Mouse (Mus musculus): ENCODE measurements at regions not wholly inside any gene's neighbourhood (a gene's known extent, or its start where the extent isn't known, plus 50 kb on each side); places are given as distances from the start of the nearest gene placed in this dataset.

DNA sequence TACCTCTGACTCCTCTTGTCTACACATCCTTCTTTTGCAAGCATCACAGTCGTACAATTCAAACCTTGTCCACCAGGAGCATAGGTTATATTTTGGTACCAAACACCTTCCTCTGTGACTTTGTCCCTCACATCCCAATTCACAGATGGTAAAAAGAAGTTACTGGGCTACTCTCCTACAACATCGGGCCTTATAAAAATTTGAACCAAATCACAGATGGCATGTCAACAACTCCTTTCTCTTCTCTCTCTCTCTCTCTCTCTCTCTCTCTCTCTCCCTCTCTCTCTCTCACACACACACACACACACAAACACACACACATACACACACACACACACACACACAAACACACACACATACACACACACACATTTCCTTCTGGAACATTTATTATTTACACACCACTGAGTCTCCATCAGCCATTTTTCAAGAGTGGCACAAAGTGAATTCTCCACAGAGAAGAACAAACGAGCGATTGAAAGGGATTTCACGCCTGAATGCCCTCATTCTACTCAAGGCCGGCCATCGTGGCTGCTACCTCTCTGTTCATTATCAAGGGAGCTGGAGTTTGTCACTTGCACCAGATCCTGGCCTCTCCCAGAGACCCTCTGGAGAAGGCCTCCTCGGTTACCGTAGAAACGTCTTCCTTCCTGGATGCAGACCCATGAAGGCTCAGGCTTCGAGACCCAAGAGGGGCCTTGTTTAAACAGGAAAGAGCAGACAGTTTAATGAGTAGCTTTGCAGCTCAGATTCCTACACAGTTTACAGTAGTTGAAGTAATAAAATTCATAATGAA, 314.7 kb upstream of the Gm12728 start:
- peak; percentile 10 for DNase-seq

DNA sequence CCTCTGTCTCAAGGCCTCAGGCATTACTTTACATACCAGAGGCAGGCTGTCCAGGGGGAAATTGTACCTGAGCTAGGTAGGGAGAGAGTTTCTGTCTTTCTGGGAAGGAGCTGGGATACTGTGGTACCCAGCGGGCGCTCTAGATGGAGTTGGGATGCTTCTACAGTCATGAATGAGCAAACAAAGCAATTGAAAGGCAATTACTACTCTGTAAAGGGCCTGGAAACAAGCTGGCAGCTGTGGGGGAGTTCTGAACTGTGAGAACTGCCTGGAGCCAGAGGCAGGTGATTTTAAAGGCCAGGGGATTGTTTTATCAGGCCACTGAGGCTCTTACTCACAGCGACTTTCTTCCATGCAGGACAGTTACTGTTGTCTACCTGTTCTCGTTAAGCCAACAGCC, 313.3 kb upstream of the Gm12728 start:
- no peak for DNase-seq

DNA sequence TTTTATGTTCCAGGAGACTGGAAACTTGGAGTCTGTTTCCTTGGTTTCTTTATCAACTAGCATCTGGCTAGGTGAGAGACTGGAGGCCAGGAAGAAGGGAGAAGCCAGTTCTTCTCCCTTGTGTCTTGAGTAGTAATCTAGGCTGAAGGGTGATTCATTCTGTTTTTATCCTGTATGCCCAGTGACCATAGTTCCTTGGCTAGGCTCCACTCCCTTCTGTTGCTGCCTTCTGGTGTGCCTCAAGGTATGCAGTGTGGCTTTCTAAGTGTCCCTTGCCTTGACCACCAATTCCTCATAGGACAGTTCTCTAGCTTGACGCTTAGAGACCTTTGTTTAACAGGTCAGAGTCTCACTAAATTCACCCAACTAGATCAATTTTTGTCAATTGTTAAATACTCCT, 303.3 kb upstream of the Gm12728 start:
- DNase-seq, result no peak

DNA sequence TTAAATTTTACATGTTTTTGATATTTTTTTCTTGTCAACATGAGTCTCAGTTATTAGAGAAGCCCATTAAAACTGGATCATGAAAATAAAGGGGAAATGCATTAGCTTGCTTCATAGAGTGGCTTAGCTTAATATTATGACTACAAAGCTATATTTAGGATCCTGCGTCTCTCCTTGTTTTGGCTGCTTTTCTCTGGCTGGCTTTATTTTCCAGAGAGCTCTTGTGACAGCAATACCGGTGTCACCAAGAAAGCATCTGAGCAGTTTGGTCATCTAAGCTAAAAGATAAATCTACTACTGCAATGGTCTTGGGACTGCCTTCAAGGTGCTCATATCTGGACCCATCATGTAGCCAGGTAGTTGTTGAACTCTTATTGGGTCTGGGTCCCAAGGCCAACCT, 293.5 kb upstream of the Gm12728 start:
- DNase-seq, result no peak

GRCm38 (mm10) chr4:105506190-105506589, 283.5 kb upstream of the Gm12728 start:
- DNase-seq, result no peak

GRCm38 (mm10) chr4:105507221-105507620, 282.4 kb upstream of the Gm12728 start:
- DNase-seq, result no peak

DNA sequence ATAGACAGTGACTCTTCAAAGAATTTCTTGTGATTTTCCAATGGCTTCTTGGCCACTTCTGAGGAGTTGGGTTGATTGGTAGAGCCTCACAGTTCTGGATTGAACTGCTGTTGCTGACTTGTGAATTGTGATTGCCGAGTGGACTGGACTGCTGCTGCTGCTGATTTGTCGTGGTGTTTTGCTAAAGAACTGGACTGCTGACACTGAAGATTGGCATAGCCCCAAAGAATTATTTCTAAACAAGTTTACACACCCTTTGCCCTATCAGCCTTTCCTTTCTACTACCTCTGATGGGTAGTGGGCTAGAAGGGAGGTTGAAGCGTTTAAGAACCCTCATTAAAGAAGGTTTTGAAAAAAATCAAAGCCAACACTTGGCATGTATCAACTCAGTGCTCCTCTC, 280.6 kb upstream of the Gm12728 start:
- no peak for DNase-seq

DNA sequence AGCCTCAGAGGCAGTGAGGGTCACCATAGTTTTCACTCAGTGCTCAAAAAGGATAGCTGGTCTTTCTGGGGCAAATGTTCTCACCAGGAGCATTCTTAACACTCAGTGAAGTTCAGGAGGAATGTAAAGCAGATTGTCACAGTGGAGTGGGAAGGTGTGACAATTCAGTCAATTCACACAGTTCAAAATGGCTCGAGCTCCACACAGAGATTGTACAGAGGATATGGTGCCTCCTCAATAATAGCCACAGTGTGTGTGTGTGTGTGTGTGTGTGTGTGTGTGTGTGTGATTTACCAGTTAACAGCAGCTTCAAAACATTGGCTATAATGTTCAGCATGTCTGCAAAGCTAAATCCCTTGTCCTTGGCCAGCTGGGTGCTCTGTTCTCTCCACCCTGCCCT, 279.3 kb upstream of the Gm12728 start:
- no peak for DNase-seq

DNA sequence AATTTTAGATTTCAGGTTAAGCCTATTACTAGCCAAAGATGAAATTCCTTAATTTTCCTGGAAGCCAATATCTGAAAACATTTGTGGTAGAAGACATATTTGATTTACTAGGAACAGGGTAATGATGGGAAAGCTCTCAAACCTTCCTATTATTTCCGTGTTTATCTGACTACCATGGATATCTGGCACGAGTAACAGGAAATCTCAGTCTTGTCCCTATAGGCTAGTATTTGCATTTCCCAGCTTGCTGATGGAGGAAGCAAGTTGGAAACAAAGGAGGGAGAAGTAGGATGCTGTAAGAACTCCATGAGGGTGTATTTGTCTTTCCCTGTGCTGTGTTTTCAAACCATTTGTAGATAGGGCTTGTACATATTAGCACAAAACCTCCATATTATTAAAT, 264.5 kb upstream of the Gm12728 start:
- DNase-seq, result no peak

DNA sequence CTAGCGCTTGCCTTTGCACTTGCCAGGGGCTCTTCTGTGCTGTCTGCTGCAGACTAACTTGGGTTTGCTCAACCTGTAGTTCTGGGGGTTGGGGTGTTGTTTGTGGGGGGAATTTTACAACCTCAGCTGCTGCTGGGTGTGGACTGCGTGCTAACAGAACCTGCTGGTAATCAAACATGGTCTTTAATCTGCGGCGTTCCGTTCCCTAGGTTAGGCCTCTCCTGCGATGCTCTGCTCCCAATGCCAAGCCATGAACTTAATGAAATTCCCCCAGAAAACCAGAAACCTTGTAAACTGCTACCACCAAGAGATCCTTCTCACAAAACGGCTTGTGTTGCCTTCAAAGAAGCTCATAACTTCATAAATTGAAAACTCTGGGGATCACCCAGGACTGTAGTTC, 262.9 kb upstream of the Gm12728 start:
- DNase-seq, result no peak

DNA sequence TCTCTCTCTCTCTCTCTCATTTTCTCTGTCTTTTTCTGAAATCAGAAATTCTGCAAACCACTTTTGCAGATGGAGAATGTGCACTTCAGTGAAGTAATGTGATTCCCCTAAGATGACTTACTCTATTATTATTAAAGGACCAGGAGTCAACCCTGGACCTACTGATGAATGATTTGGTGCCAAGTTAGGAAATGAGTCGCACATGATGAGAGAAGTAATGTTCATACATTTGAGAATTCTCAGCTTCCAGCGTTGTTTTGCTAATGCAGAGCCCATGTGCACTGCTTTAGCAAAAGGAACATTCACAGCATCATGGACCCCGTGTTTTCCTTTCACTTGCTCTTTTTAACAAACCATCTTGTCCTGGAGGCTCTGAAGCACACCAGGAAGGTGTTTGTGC, 262.4 kb upstream of the Gm12728 start:
- DNase-seq, result no peak

DNA sequence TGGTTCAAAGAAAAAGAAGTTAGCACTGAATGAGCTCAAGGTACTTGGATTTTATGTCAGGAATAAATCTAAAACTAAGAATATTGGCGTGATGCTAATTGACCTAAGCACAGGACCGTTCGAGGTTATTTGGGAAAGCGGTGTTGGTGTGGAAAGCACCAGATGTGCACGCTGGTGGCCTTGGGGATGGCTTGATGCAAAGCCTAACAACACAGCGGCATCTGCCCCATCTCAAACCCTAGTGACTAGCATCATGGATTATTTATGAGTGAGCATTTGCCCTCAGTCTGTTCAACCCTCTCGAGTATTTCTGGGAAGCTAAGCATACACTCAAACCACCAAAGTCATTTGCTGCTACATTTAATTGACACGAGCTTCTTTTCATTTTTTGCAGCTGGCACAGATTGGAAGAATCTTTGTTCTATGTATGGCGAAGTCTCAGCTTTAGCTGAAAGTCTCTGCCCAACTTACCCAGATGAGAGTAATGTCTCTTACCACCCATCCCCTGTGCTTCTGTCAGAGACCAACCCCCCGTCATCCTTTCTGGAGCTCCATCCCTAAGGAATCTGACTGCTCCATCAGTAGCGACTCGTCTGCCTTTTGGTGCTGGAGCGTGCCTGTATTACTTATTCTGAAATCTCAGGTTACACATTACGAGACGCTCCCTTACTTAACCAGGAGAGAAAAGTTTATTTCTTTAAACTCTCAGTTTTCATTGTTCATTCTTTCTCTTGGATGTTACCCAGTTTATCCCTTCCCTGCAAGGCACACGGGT, 257.8 kb upstream of the Gm12728 start:
- no peak for DNase-seq

DNA sequence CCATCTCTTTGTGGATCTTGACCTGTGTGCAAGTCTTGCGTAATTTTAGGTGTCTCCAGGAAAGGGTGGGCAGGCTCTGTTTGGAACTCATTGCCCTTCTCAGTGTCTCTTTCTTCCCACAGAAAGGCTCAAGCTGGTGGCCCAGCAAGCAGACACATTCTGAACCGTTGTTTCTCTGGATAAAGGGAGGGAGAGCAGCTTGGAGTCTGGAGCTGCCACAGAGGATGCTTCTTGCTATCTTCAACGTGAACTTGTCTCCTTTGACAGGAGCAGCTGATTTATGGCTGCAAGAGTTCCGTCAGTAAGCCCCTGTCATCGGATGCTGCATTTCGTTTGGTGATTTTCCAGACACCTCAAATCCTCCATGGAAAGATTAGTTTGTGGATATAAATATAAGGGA, 254.2 kb upstream of the Gm12728 start:
- DNase-seq, result no peak

DNA sequence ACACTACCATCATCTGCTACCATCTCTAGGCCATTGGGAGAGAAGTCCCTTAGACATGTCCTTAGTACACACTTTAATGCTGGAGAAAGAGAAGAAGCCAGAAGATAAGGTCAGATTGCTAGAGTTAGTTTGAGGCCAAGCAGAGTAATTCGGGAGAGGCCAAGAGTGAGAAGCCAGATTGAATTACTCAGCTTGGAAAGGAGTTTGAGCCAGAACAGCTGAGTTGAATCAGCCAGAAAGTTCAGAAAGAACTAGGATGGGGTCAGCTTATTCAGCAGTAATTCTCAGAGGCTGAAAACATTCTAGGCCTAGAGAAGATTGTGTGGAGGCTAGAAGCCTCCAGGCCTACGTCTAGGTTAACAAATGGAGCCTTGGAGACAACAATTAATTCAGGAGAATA, 244.2 kb upstream of the Gm12728 start:
- no peak for DNase-seq

- no peak for DNase-seq
Measured at GRCm38 (mm10) chr4:105549744-105550440, 239.8 kb upstream of the Gm12728 start.

DNA sequence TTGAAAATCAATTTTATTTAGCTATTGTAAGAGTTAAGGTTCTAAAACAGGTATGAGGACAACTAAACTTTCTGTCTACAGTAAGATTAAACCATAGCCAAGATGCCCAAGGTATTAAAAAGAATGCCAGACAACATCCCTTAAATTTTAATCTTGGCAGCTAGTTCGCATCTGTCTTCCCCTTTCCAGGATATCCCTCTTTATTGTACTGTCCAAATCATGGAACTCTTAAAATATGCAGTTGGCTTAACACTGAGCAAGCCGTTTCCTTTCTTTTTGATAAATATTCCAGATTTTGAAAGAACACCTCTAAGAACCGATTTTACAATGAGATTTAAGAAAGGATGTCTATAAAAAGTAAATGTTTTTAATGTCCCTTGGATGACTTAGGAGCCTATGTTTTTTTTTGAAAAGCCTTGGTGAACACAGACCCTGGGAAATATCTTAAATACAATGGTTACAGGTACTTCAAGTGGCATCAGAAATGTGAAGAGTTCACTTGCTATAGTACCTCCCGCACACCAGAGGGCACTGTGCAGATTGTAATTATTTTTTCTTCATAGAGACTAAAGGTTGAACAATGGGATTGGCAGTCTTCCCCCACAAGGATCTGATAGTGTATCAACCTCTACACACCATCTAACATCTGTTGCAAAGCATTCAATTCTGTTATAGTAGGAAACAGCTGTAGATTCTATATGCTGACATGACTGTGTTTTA, 237.5 kb upstream of the Gm12728 start:
- no peak for DNase-seq

DNA sequence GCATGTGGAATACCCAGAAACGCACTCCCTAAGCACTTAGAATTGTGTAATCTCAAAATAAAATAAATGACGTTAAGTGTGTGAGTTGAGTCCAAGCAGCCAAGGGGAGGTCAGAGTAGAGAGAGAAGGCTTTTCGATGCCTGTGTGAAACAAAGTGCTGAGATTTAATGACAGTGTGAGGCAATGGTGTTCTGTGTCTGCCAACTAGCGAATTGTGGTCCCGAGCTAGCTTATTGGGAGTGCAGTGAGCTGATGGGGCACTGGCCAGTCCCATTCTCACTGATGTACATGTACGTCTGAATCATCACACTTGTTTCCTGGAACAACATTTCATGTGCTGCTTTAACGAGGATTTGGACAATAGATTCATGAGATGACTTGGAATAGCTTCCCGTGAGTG, 234.7 kb upstream of the Gm12728 start:
- DNase-seq, result no peak

GRCm38 (mm10) chr4:105555941-105556340, 233.7 kb upstream of the Gm12728 start:
- DNase-seq, result no peak

- DNase-seq, result no peak
Measured at GRCm38 (mm10) chr4:105557396-105557795, 232.3 kb upstream of the Gm12728 start.

DNA sequence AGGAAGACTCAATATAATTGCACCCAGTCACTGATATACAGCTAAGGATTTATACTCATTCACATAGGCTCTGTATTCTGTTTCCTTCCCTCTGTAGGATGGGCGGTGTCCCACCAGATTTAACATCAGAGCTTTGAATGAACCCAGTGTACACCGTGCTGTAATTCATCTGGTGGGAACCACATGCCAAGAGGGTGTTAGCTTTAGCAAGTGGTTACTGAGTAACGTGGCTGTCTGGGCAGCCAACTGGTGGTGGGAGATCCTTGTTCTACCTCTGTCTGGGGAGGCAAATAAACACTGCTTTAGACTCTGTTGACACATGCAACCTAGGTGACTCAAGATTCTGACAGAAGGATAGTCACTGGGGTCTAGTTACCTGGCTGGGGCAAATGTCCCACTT, 229.6 kb upstream of the Gm12728 start:
- DNase-seq, result no peak

- no peak for DNase-seq
Measured at GRCm38 (mm10) chr4:105560781-105561180, 228.9 kb upstream of the Gm12728 start.

DNA sequence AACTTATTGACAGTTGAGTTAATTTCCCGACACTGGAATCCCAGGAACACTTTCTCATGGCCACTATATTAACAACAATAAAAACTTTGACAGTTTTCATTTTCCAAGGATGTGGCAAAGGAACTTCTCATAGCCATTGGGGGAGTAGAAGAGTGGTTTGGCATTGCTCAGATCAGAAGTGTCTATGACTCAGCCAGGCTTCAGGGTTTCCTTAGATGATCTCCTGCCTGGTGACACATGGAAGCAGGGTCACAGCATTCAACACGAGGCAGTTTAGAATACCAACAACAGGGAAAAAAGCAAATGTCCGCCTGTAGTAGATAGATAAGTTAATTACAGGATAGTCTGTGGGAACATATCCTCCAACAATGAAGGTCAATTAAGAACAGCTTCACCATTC, 228.1 kb upstream of the Gm12728 start:
- no peak for DNase-seq

GRCm38 (mm10) chr4:105565796-105566195, 223.9 kb upstream of the Gm12728 start:
- DNase-seq, result no peak
